ENCODE assay signal across 8 mouse cellular contexts in genomic region chr11:115999538-116000143, GRCm38 (mm10). TPM values are rescaled to one million over a fixed set of nuclear protein-coding genes. Genes with fewer than 3 reads are reported as not detected.
A peak's percentile ranks its signal among the peaks of the same experiment; 100 is the strongest.
DNase-seq lines count a peak whose midpoint lies in the region; ATAC-seq lines count a peak whose summit lies in the region.

No protein-coding gene starts in this region.

- WGBS in forebrain, embryonic 10.5 days = 23% methylated on average over 14 of the region's 14 CpGs
- WGBS in forebrain, embryonic 15.5 days = 15% methylated on average over 14 of the region's 14 CpGs
- WGBS in embryonic facial prominence, embryonic 14.5 days = 17% methylated on average over 13 of the region's 14 CpGs

- H3K4me2 ChIP-seq in forebrain, embryonic 15.5 days (replicated peaks) = no peak overlapping the region
- 0 out of 2 replicates have a peak overlapping the region, but pooled peaks have one; percentile 18 for H3K4me2 ChIP-seq in embryonic facial prominence, embryonic 14.5 days (ENCODE audit: low read depth, low read length)

- no peak overlapping the region for H3K4me3 ChIP-seq in forebrain, embryonic 10.5 days
- H3K4me3 ChIP-seq in forebrain, embryonic 15.5 days = no peak overlapping the region
- no peak overlapping the region for H3K4me3 ChIP-seq in embryonic facial prominence, embryonic 14.5 days (ENCODE audit: low read depth, low read length)

- H3K4me1 ChIP-seq in forebrain, embryonic 10.5 days = peaks cover 34% of the 10 kb centered on the region
- peaks cover 6% of the 10 kb centered on the region for H3K4me1 ChIP-seq in forebrain, embryonic 15.5 days
- H3K4me1 ChIP-seq in embryonic facial prominence, embryonic 14.5 days (ENCODE audit: control insufficient read depth, insufficient read depth, low read length) = no peaks in the 10 kb centered on the region

- H3K9ac ChIP-seq in forebrain, embryonic 15.5 days (replicated peaks) = no peak overlapping the region
- H3K9ac ChIP-seq in embryonic facial prominence, embryonic 14.5 days (ENCODE audit: low read depth, low read length) = no peak overlapping the region

- H3K27me3 ChIP-seq in forebrain, embryonic 10.5 days (ENCODE audit: poor library complexity, severe bottlenecking) = peaks cover 9% of the 10 kb centered on the region
- no peaks in the 10 kb centered on the region; the same call in 1 of the 2 replicates for H3K27me3 ChIP-seq in forebrain, embryonic 15.5 days
- H3K27me3 ChIP-seq in embryonic facial prominence, embryonic 14.5 days (replicated peaks; ENCODE audit: control insufficient read depth, insufficient read depth, low read length) = no peaks in the 10 kb centered on the region

- peak overlapping the region; percentile 74 for H3K27ac ChIP-seq in forebrain, embryonic 10.5 days
- H3K27ac ChIP-seq in forebrain, embryonic 15.5 days (replicated peaks) = no peak overlapping the region
- no peak overlapping the region for H3K27ac ChIP-seq in embryonic facial prominence, embryonic 14.5 days (replicated peaks; ENCODE audit: low read depth, low read length)

- intact Hi-C loops in heart, postnatal 14 days (cut with DNase I) = loop anchor here (1.0 kb wide), 1 partner anchor 59 kb away; no protein-coding TSS in a partner anchor

- H3K9me3 ChIP-seq in forebrain, embryonic 10.5 days = no peaks in the 10 kb centered on the region; the same call in 1 of the 2 replicates
- no peaks in the 10 kb centered on the region for H3K9me3 ChIP-seq in forebrain, embryonic 15.5 days
- no peaks in the 10 kb centered on the region for H3K9me3 ChIP-seq in embryonic facial prominence, embryonic 14.5 days (ENCODE audit: control insufficient read depth, low read length)

- DNase-seq in forebrain, embryonic 10.5 days (ENCODE audit: extremely low spot score, low spot score) = peak; percentile 69
- peak; percentile 82 for DNase-seq in adrenal gland, postnatal 10 days
- DNase-seq in embryonic facial prominence, embryonic 14.5 days (ENCODE audit: low spot score) = peak; percentile 82
- DNase-seq in heart, postnatal 14 days = peak; percentile 76 to 85
- peak; percentile 71 to 75 for DNase-seq in layer of hippocampus, postnatal 14 days (ENCODE audit: low spot score in 2 of 2)
- DNase-seq in lung, postnatal 4 days = peak; percentile 68 to 82
- peak; percentile 47 for DNase-seq in spleen, adult 12 weeks (ENCODE audit: low spot score)

- no peak for ATAC-seq in forebrain, embryonic 15.5 days (replicated peaks)
- ATAC-seq in embryonic facial prominence, embryonic 14.5 days (ENCODE audit: low read depth) = no peak

- H3K36me3 ChIP-seq in forebrain, embryonic 10.5 days (replicated peaks) = no peaks in the 10 kb centered on the region
- H3K36me3 ChIP-seq in forebrain, embryonic 15.5 days = no peaks in the 10 kb centered on the region
- no peaks in the 10 kb centered on the region for H3K36me3 ChIP-seq in embryonic facial prominence, embryonic 14.5 days (ENCODE audit: control insufficient read depth, insufficient read depth, low read length)

RNA-seq across cellular contexts. Expression of gene Galk1, which starts 12.9 kb away (rescaled TPM):
- polyA plus RNA-seq in forebrain, embryonic 10.5 days (2016; fragmentation: Nextera tagmentation; extraction: Ambion mirVana) = 223 and 224 TPM in 2 replicates
- polyA plus RNA-seq in forebrain, embryonic 15.5 days (2015; fragmentation: Nextera tagmentation; extraction: Ambion mirVana) = 58.9 and 64.2 TPM in 2 replicates
- 10 to 100 TPM; 67.0 to 90.6 TPM for total RNA-seq in adrenal gland, postnatal 10 days (2021)
- polyA plus RNA-seq in embryonic facial prominence, embryonic 14.5 days (2014; fragmentation: Nextera tagmentation; extraction: Ambion mirVana) = 140 and 164 TPM in 2 replicates
- total RNA-seq in heart, postnatal 14 days (2021) = 10 to 100 TPM; 18.6 to 19.3 TPM
- total RNA-seq in layer of hippocampus, postnatal 14 days (2021) = 10 to 100 TPM; 14.6 to 16.9 TPM

RNA-seq across cellular contexts. Expression of gene Itgb4, which starts 25.1 kb away (rescaled TPM):
- polyA plus RNA-seq in forebrain, embryonic 10.5 days (2016; fragmentation: Nextera tagmentation; extraction: Ambion mirVana) = 0.47 and 0.63 TPM in 2 replicates
- polyA plus RNA-seq in forebrain, embryonic 15.5 days (2015; fragmentation: Nextera tagmentation; extraction: Ambion mirVana) = 0.52 and 0.69 TPM in 2 replicates
- 1 to 10 TPM; 3.1 to 4.7 TPM for total RNA-seq in adrenal gland, postnatal 10 days (2021)
- polyA plus RNA-seq in embryonic facial prominence, embryonic 14.5 days (2014; fragmentation: Nextera tagmentation; extraction: Ambion mirVana) = 10.7 and 11.0 TPM in 2 replicates
- 1 to 10 TPM; 4.3 to 4.5 TPM for total RNA-seq in heart, postnatal 14 days (2021)
- total RNA-seq in layer of hippocampus, postnatal 14 days (2021) = 1 to 10 TPM; 1.4 to 2.2 TPM

RNA-seq across cellular contexts. Expression of gene H3f3b, which starts 28.1 kb away (rescaled TPM):
- polyA plus RNA-seq in forebrain, embryonic 10.5 days (2016; fragmentation: Nextera tagmentation; extraction: Ambion mirVana) = 1,610 and 1,612 TPM in 2 replicates
- polyA plus RNA-seq in forebrain, embryonic 15.5 days (2015; fragmentation: Nextera tagmentation; extraction: Ambion mirVana) = 2,534 and 2,591 TPM in 2 replicates
- 100 to 1,000 TPM; 401 to 426 TPM for total RNA-seq in adrenal gland, postnatal 10 days (2021)
- 1,358 and 1,723 TPM in 2 replicates for polyA plus RNA-seq in embryonic facial prominence, embryonic 14.5 days (2014; fragmentation: Nextera tagmentation; extraction: Ambion mirVana)
- total RNA-seq in heart, postnatal 14 days (2021) = 100 to 1,000 TPM; 184 to 193 TPM
- total RNA-seq in layer of hippocampus, postnatal 14 days (2021) = 100 to 1,000 TPM; 338 to 355 TPM

RNA-seq across cellular contexts. Expression of gene Unk, which starts 30.5 kb away (rescaled TPM):
- polyA plus RNA-seq in forebrain, embryonic 10.5 days (2016; fragmentation: Nextera tagmentation; extraction: Ambion mirVana) = 48.4 and 48.9 TPM in 2 replicates
- 40.4 and 40.8 TPM in 2 replicates for polyA plus RNA-seq in forebrain, embryonic 15.5 days (2015; fragmentation: Nextera tagmentation; extraction: Ambion mirVana)
- 10 to 100 TPM; 21.0 to 26.0 TPM for total RNA-seq in adrenal gland, postnatal 10 days (2021)
- polyA plus RNA-seq in embryonic facial prominence, embryonic 14.5 days (2014; fragmentation: Nextera tagmentation; extraction: Ambion mirVana) = 25.1 and 30.3 TPM in 2 replicates
- 10 to 100 TPM; 12.2 to 12.9 TPM for total RNA-seq in heart, postnatal 14 days (2021)
- 10 to 100 TPM; 22.0 to 25.3 TPM for total RNA-seq in layer of hippocampus, postnatal 14 days (2021)
